Mouse (Mus musculus): ENCODE data around the gene Pbx3.

- TF ChIP-seq CTCF (IDR thresholded peaks at IDR 0.05; ENCODE audit: low read depth, low read length) (no peak), EP300 (IDR thresholded peaks at IDR 0.05; ENCODE audit: insufficient read depth, low read depth, low read length) (no peak), POLR2A (IDR thresholded peaks at IDR 0.05; ENCODE audit: insufficient read depth, low read length) (no peak)
Measured at GRCm38 (mm10) chr2:34373886-34374285, 944 bp upstream of the Pbx3 start.
